Mouse (Mus musculus) layer of hippocampus, postnatal 10 days (tissue): ENCODE results near the gene Mcur1. TPM values are rescaled to one million over a fixed set of nuclear protein-coding genes. Genes with fewer than 3 reads are reported as not detected.

ENCODE experiments used
- DNase-seq, 2 experiments: peaks; one replicate each; pipeline ENCODE4 v3.0.0; 2021; ENCODE audit warnings: low spot score in 2 of 2
- total RNA-seq, 2 experiments: library from RNA; stranded (reverse); gene quantifications; 2 replicates each; pipeline ENCODE4 v1.2.3; 2021

Mcur1 gene
- total RNA-seq, 2 experiments from 2014 or later, result 19.8 TPM

DNA sequence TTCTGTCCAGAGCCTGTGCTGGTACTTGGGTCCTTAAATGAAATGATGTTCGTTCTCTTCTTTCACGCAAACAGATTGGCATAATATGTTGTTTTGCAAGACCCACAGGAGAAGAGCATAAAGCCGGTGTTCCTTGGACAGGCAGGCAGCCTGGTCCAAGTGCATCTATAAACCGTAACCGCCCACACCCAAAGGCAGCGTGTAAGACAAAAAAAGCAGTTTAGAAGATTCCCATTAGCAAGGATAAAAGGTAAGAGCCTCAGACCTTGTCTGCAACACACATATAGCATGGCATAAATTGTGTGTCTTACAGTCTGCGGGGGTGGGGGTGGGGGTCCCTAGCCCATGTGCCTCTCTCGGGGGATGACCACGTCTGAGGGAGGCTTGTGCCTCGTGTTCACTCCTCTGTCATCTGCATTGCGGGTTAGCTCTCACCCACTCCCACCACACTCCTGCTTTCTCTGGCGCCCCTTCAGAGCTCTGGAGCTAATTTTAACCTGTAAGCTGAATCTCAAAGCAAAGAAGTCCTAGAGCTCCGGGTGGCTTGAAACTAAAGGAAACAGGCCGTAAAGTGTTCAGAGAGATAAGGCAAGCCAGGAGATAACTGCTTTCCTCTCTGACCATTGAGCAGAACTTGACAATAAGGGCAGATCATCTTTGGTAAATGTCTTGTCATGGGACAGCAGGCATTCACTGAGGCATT is 29.7 kb downstream of the Mcur1 start:
- peak in 1 of 2 experiments; percentile 35 for DNase-seq

DNA sequence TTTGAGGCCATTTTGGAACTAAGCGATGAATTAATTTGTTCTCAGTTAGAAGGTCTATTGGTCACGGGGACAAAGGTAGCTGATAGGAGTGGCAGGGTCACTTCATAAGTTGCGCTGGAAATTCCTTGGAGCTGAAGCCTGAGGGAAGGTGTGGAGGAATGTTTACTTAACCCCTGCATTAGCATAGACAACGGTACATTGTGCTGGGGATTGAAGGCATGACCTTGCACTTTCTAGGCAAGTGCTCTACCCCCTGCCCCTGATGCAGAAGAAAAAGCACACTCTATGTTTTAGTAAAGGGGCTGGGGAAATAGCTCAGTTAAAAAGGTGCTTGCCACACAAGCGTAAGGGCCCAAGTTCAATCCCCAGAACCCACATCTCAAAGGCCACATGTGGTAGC is 33.7 kb downstream of the Mcur1 start:
- no peak for DNase-seq

DNA sequence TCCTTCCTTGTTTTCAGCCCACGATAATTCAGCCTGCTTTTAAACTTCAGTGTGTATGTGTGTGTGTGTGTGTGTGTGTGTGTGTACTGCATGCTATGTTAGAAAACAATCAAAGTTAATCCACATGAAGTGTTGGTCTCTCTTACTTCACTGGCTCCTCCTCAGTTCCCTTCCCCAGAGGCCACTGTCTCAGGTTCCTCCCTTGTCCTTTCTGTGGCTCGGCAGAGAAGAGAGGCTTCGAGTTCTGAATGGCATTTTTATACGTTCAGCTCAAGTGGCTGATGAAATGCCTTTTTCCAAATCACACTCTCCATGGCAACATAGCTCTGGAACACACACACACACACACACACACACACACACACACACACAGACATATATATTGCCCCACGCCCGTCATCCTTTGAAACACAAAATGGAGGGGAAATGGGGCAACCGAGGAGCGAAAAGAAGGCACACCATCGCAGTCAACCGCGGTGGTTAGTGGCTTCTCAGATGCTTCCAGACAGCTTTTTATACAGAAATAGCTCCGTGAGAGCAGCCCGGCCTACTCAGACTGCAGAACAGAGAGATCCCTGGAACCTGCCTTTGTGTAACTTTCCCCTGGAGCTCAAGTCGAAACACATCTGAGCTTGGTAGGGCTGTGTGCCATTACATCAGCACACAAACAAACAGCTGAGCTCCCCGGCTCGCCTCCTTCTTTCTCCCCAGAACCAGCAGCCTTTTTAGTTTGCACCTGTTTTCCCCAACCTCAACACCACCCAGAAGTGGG is 34.4 kb downstream of the Mcur1 start:
- DNase-seq, result peak in 1 of 2 experiments; percentile 32

DNA sequence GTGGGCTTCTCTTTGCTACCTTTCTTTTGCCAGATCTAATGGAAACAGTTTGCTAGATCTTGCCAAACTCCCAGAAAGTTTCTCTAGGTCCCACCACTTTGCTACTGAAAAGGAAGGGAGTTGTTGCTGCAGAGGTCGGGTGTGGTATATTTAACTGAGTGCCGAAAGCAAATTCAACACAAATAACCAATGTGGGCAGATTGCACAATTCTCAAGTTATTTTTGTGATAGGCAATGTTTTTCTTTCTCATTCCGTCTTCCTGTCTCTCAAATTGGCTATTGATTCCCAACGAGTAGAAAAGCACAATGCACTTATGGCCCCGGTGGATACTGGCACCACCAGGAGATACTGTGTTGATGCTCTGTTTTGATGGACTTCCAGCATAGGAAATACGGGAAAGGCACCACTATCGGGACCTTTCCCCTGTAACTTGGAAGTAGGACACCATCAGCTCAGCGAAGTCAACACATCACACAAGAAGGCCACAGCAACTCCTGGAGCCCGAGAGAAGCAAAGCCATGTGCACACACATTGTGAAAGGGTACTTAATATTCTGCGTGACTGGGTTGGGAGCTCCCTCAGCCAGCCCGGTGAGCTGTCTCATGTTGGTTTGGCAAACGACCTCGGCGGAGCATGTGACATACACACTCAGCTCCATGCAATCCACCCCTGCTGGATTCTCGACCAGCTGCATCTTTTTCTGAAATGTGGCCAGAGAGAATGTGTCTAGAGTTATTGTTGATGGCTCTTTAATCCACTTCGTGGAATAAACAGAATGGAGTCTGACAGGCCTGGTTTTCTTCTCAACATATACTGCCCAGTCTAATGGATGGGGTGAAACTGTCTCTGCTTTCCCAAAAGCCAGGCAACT is 35.3 kb downstream of the Mcur1 start:
- peak in 1 of 2 experiments; percentile 34 for DNase-seq

DNA sequence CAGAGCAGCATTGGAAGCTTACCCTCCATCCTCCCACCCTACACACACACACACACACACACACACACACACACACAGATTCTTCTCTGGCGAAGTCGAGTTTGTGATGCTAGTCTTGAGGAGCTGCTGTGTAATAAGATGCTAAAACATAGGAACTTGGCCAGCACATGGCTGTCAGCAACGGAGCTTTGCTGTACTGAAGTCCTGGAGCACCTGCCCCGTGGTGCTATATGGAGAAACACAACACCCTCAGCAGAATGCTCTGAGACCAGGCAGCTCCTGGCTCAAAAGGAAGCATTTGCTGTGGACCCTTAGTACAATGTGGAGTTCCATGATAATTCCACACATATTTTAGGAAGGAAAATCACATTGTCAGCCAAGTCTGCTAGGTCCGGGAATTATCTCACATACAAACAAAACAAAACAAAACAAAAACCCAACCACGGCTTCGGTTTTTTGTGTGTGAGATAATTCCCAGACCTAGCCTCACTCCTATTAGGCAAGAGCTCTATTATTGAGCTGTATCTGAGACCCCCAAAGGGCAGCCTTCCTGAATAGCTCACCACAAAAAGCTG is 36.0 kb downstream of the Mcur1 start:
- no peak for DNase-seq

DNA sequence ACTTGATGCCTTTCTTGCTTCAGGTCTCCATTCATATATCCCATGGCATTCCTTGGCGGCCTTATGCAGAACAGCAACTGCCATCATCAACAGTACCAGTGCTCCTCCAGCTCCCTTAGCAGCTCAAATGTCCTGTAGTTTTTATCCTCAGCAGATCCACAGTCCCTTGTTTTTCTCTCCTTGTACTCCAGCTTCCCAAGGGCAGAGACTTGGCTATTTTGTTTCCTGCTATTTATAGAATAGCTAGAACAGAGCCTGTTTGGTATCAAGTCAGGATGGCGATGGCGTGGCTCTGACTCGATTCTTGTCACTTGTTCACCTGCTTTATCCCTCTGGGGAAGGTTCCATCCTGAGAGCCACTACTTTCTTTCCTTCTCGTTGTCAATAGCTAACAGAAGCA is 38.1 kb downstream of the Mcur1 start:
- DNase-seq, result no peak

DNA sequence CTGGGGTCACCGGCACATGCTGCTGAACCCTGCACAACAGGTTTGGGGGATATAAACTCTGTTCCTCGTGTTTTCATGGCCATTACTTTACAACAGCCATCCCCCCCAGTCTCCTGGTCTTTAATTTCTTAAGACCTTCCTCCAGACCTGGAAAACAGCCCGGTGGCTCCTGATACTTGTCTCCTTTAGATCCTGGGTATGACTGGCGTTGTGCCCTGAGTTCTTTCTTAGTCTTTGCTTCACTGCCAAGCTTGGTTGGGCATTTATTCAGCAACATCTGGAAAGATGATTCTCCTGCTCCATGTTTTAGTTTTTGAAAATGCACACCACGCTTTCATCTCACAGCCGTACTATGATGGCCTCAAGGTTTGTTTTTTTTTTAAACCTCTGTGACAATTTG is 40.7 kb downstream of the Mcur1 start:
- no peak for DNase-seq

DNA sequence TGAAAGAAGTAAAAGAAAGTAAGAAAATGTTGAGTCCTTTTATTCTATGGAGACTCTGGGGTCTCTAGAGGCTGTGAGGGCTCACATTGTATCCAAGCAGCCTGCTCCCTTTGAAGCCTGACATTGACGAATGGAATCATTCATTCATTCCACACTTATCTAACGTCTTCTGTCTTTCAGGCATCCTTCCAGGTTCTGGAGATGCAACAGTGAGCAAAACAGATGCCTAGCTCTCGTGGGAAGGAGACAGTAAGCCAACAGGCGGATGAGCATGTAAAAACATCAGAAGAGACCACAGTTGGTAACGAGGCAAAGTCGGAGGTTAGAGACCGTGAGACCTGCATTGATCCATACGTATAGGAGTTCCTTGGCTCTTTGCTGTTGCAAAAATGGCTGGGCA is 42.6 kb downstream of the Mcur1 start:
- no peak for DNase-seq

DNA sequence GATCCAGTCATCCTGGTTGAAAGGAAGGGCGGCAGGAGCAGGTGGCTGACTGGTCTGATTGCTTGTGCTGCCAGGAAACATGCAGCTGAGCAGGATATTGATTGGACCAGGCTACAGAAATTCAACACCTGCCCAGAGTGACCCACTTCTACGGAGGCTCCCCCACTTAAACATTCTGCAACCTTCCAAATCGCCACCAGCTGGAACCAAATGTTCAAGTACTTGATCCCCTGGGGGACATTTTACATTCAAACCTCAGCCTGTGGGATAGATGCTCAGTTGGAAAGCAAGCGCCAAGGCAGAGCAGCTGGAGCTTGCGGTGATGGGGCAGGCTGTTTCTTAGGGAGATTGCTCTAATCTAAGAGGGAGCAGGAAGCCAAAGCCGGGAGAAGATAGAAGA is 43.1 kb downstream of the Mcur1 start:
- no peak for DNase-seq

DNA sequence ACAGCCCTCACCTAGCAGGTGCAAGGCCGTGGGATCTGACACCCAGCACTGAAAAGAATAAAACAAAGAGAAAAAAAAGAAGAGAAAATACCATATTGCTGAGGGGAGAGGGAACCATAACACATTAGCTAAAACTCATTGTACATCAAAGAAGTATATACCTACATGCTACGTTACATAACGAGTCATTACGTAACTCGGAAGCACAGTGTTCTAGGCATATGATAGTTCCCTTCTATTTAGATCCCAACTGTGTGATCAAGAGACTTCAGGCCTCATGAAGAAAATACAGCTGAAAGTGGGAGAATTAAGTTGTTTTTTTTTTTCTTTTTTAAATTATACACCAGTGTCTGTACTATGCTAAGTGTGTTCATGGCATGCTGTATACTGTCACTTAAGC is 43.9 kb downstream of the Mcur1 start:
- no peak for DNase-seq

DNA sequence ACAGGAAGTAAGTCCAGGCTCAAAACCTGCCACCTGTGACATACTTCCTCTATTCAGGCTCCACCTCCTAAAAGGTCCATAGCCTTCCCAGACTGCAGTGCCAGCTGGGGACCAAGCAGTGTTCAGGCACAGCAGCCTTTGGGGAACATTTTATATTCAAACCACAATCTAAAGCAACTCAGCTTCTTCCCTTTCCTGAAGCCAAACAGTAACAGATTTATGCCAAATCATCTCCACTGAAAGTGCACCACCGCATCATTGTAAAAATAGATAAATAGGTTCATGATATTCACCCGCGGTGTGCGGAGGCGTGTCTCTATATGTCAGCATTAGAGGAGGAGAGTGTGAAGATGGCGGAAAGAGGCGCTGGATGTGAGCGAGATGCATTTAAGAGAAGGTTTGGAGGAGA is 45.0 kb downstream of the Mcur1 start:
- DNase-seq, result no peak

DNA sequence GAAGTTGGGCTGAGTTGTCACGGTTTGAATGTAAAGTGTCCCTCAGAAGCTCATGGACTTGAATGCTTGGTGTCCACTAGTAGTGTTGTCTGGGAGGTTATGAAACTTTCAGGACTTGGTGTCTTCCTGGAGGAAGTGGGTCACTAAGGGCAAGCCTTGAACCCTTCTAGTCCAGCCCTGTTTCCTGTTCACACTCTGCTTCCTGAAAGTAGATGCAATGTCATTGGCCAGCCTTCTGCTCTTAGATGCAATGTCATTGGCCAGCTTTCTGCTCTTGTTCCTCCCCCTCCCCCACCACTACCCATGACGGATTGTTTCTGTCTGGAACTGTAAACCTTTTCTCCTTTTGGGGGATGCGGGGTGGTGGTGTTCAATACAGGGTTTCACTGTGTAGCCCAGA is 47.3 kb downstream of the Mcur1 start:
- DNase-seq, result no peak

DNA sequence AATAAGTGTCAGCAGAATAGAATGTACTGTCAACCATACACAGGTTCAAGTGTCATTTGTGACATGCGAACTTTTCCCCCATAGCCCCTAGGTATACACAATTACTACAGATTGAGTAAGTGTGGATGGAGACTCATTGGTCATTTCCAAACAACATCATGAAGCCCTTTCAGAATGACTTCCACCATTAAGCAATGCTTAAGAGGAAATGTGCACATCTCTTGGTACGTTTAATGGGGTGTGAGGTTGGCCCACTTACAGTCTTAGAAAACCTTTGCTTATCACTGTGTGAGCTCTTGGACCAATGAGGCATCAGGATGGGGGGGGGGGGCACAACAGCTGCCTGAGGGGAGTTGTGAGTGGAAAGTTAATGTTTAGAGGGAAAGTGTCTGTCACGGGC is 54.2 kb downstream of the Mcur1 start:
- DNase-seq, result no peak

DNA sequence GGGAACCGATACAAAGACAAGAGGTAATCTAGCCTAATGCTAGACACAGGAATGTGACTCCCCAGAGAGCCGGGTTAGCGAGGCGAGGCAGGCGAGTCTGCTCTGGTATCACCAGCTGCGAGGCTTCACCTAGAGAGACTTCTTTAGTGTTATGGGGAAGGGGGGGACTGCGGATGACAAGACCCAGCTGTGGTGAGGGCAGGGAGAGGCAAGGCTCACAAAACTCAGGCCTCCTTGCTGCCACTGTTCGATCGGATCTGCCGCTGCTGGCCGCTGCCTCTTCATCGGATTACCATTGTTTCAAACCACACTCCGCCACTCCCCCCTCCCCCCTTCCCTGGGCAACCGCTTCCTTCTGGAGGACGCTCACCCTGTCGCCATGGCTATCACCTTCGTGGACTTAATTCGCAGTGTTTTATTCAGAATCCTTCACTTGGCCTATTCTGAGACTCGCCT is 56.6 kb downstream of the Mcur1 start:
- peak in 1 of 2 experiments; percentile 38 for DNase-seq

DNA sequence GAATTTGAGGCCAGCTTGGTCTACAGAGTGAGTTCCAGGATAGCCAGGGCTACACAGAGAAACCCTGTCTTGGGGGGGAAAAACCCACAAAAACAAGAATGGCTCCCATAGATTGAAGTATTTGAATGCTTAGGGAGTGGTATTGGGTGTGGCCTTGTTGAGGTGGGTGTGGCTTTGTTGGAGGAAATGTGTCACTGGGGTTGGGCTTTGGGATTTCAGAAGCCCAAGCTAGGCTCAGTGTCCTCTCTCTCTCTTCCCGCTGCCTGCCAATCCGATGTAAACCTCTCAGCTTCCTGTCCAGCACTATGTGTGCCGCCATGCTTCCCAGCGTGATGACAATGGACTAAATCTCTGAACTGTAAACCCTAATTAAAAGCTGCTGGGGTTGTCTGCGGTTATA is 58.4 kb downstream of the Mcur1 start:
- DNase-seq, result no peak

DNA sequence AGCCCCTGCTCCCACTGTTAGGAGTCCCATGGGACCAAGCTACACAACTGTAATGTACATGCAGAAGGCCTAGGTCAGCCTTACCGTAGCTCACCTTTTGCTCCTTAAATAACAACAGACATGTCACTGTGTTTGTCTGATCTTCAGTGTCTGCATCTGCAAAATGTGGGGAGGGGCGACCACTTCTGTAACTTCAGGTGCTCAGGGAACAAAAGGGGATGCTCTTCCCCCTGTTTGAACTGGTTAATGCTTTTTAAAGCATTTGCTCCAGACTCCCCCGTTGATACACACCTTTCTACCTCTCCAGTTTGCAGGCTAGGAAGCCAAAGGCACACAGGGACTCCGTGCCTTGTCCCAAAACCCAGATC is 59.5 kb downstream of the Mcur1 start:
- no peak for DNase-seq

DNA sequence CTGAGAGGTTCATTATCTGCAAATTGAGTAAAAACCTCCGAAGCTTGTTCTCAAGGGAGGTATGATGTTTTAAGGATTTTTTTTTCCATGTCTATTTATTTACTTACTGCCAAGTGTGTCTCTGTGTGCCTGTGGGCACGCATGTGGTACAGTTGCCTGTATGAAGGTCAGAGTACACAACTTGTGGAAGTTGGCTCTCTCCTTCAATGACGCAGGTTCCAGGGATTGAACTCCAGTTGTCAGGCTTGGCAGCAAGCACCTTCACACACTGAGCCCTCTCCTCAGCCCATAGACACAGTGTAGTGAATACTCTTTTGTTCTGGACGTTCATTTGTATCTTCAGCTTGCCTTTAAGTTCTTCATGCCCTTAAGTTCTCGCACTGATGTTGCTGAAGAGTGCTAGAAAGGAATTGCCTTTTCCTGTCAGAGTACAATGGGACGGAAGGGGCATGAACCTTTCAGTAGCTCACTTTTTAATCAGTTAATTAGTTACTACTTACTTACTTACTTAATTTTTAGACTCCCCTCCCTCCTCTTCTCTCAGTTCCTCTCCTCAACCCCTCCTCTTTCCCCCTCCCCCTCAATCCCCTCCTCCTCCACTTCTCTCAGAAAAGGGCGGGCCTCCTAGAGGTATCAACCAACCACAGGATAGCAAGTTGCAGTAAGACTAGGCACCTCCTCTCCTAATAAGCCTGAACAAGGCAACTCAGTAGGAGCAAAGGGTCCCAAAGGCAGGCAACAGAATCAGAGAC is 60.1 kb downstream of the Mcur1 start:
- DNase-seq, result no peak

DNA sequence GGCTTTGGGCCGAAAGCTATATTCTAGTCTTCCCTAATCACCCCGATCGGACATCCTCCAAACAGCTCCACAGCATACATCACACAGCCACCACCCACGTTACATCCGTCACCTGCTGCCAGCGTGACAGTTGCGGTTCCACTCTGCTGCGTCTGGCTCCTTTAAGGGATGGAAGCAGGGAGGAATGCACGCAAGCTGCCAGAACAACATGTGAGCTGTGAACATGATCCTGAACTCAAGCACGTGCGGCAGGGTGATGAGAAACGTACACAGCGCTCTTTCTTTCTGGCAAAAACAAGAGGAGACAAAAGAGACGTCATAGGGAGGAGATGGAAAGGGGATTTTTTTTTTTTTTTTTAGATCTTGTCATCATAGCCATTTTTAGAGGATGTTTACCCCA is 61.1 kb downstream of the Mcur1 start:
- peak in 1 of 2 experiments; percentile 41 for DNase-seq

DNA sequence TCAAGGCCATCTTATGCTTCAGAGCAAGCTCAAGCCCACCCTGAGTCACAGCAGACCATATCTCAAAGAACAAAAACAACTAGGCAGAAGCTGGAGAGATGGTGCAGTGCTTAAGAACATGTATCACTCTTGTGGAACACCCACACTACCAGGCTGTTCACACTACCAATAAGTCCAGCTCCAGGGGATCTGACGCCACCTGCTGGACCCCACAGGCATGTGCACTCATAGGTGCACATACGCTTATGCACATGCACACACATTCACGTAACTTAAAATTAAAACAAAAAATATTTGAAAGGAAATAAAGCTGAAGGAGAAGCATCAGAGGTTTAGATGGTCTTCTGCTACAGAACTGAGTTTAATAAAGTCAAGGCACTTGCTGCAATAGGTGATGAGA is 62.2 kb downstream of the Mcur1 start:
- no peak for DNase-seq

DNA sequence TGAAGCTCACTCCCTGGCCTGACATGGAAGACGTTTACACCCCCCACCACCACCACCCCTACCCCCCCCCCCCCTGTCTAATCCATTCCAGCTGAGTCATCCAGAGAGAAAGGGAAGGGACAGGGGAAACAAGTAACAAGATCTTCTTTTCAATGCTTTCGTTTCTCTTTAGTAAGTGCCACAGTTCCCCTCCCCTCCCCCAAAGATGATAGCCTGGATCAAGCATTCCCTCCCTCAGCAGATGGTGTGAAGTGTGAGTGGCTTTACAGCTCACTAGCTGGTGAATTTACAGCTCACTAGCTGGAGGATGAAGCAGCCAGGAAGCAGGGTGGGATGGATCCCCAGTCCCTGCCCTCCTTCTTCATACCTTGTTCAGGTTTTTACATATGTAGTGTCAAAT is 63.3 kb downstream of the Mcur1 start:
- no peak for DNase-seq

DNA sequence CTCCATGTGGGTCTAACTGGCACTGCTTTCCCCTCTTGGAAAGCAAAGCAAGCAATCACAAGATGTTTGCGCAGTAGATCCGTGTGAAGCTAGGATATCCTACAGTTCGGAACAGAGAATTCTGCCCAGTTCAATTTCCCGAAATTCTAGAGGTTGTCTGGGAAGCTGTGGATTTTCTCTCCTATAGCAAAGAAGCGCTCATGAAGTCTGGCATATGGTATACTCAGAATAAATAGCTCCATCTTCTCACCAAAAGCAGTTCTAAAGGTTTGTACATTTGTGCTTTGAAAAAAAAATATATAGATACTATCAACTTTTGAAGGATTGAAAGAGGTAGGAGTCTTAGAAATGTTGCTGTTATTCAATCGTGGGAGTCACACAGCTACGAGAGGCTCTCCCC is 64.3 kb downstream of the Mcur1 start:
- DNase-seq, result no peak
